Mouse (Mus musculus): ENCODE data around the gene Tbcc. TPM values are rescaled to one million over a fixed set of nuclear protein-coding genes. Genes with fewer than 3 reads are reported as not detected.
A peak's percentile ranks its signal among the peaks of the same experiment; 100 is the strongest.
"Not testable (repeated sequence)": the region's sequence is repeated elsewhere in the genome, so short reads cannot be mapped to it uniquely, and the experiment has no call there.

Gene Tbcc
- 2.2 and 2.3 TPM in 2 replicates for polyA plus RNA-seq (2012)

DNA sequence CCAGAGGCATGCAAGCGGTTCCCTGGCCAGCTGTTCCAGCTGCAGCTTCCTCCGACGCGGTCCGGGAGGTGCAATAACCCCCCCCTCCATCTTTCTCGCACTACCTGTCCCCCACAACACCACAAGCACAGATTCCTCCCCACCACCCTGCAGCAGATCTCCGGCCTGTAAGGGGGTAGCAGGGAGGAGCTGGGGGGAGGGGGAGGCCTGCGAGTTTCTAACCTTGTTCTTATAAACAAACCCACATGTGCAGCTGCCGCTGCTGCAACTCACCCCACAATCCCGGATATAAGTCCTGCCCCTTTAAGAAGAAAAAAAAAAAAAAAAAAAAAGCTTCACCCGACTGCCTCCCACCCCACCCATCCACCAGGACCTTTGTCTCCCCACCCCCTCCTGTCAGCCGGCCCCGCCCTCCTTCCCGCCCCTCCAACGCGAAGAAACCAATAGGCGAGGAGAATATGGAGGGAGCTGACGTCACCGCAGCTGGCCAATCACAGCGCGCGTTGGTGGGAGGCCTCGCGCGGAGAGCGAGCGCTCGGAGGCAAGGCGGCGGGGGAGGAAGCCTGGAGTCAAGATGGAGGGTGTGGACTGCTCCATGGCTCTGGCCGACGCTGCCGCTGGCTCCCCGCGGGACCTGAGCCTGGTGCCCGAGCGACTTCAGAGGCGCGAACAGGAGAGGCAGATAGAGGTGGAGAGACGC is at the start of gene Tbcc:
Gene Tbcc (plus strand): TSS at position 569 of the 700 bp plus-strand sequence.
- Histone ChIP-seq H3K27me3 (ENCODE audit: control insufficient read depth) (no peaks in the 10 kb centered on the region), H3K36me3 (ENCODE audit: control insufficient read depth) (peaks cover 15% of the 10 kb centered on the region), H3K4me3 (replicated peaks) (peak within 1 kb of the TSS; percentile 73), H3K4me1 (ENCODE audit: control insufficient read depth) (peaks cover 69% of the 10 kb centered on the region), H3K9me3 (ENCODE audit: control insufficient read depth, low read length) (no peaks in the 10 kb centered on the region)
- no peak for TF ChIP-seq TAL1 (IDR thresholded peaks at IDR 0.05; ENCODE audit: low read length)
- TF ChIP-seq GATA1 (IDR thresholded peaks at IDR 0.05; ENCODE audit: low read length), result no peak

DNA sequence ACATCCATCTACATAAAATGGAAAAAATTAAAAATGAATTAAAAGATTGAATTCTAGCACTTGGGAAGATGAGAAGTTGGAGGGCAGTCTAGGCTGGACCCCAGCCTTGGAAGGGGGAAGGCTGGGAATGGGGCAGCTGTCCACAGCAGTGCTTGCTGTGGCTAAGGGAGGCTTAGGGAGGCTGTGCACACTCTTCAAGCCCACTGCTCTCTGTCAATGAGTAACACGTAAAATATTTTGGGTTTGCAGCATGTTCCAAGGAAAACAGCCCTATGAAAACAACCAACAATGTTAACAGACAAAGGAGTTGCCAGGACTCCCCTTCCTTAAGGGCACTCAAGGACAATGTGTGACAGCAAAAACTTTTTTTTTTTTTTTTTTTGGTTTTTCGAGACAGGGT is 47.5 kb upstream of the Tbcc start:
- Histone ChIP-seq H3K4me1 (ENCODE audit: control insufficient read depth) (peaks cover 18% of the 10 kb centered on the region), H3K27me3 (ENCODE audit: control insufficient read depth) (no peaks in the 10 kb centered on the region), H3K36me3 (ENCODE audit: control insufficient read depth) (peaks cover 46% of the 10 kb centered on the region), H3K9me3 (ENCODE audit: control insufficient read depth, low read length) (no peaks in the 10 kb centered on the region), H3K4me3 (replicated peaks) (no peak overlapping the region)
- TF ChIP-seq GATA1 (IDR thresholded peaks at IDR 0.05; ENCODE audit: low read length), result no peak
- TF ChIP-seq TAL1 (IDR thresholded peaks at IDR 0.05; ENCODE audit: low read length), result no peak

DNA sequence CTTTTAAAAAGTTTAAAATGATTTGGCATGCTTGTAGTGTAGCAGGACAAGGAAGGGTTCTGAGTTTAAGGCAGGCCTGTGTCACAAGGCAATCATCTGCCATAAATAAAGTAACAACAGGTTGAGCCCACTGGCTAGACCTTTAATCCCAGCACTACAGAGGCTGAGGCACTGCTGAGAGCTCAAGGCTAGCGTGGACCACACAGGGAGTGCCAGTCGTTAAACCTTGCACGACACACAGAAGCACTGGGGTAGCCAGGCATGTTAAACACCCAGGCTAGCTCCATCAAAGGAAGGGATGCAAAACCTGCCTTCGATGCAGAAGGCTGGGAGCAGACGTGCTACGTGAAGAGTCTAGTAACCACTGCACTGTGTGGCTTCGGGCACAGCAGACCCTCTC is 46.8 kb upstream of the Tbcc start:
- H3K27me3 ChIP-seq (ENCODE audit: control insufficient read depth), result no peaks in the 10 kb centered on the region
- no peaks in the 10 kb centered on the region for H3K9me3 ChIP-seq (ENCODE audit: control insufficient read depth, low read length)
- TF ChIP-seq TAL1 (IDR thresholded peaks at IDR 0.05; ENCODE audit: low read length) (no peak), GATA1 (IDR thresholded peaks at IDR 0.05; ENCODE audit: low read length) (no peak)
- H3K36me3 ChIP-seq (ENCODE audit: control insufficient read depth), result peaks cover 41% of the 10 kb centered on the region
- no peak overlapping the region for H3K4me3 ChIP-seq (replicated peaks)
- peaks cover 11% of the 10 kb centered on the region for H3K4me1 ChIP-seq (ENCODE audit: control insufficient read depth)

DNA sequence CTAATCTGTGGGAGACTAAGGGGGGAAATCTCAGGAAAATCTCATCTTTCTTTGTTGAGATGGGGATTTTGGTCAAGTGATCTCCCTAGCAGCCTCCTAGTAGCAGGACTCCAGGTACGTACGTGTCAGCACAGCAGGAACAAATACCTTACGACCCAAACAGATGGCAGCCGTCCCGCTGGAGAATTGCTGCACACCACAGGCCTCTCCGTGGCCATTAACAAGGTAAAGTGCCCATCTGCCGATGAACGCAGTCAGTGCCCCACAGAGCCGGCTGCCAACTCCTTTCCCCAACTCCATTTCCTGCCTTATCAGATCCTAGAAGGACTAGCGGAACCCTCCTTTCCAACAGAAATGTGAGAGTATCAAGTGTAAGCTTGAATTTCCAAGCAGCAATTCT is 45.7 kb upstream of the Tbcc start:
- Histone ChIP-seq H3K4me1 (ENCODE audit: control insufficient read depth) (peaks cover 9% of the 10 kb centered on the region), H3K36me3 (ENCODE audit: control insufficient read depth) (peaks cover 41% of the 10 kb centered on the region), H3K9me3 (ENCODE audit: control insufficient read depth, low read length) (no peaks in the 10 kb centered on the region), H3K27me3 (ENCODE audit: control insufficient read depth) (no peaks in the 10 kb centered on the region), H3K4me3 (replicated peaks) (no peak overlapping the region)
- TF ChIP-seq GATA1 (IDR thresholded peaks at IDR 0.05; ENCODE audit: low read length) (no peak), TAL1 (IDR thresholded peaks at IDR 0.05; ENCODE audit: low read length) (no peak)

DNA sequence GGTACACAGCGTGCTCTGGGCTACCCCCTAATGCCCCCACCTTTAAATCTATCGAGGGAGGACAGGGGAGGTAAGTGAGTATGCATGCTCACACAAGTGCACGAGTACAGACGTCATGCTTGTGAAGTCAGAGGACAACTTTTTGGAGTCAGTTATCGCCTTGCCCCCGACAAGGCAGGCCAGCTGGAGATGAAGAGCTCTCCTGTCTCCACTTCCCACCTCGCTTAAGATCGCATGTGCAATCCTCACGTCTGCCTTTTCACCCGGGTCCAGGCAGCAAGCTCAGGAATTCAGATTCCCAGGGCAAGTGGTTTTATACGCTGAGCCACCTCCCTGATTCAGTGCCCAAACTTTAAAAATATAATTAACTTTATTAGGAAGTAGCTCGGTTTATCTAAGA is 45.2 kb upstream of the Tbcc start:
- Histone ChIP-seq H3K27me3 (ENCODE audit: control insufficient read depth) (no peaks in the 10 kb centered on the region), H3K4me3 (replicated peaks) (no peak overlapping the region), H3K4me1 (ENCODE audit: control insufficient read depth) (peaks cover 9% of the 10 kb centered on the region), H3K9me3 (ENCODE audit: control insufficient read depth, low read length) (no peaks in the 10 kb centered on the region), H3K36me3 (ENCODE audit: control insufficient read depth) (peaks cover 36% of the 10 kb centered on the region)
- TF ChIP-seq GATA1 (IDR thresholded peaks at IDR 0.05; ENCODE audit: low read length), result no peak
- no peak for TF ChIP-seq TAL1 (IDR thresholded peaks at IDR 0.05; ENCODE audit: low read length)

DNA sequence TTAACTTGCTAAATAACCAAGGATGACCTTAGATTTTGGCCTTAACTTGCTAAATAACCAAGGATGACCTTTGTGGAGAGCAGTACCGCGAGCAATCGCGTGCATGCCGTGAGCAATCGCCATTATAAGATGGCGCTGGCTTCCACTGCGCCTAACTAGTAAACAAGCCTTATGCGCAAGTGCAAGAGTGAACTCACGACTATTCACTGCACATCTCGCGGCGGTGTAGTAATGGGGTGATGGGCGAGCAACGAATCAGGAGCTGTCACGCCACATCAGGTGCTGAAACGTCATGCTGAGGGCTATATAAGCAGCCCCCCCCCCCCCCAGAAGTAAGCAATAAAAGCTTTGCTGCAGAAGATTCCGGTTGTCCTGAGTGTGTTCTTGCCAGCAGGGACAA is 43.9 kb upstream of the Tbcc start:
- peaks cover 30% of the 10 kb centered on the region for H3K36me3 ChIP-seq (ENCODE audit: control insufficient read depth)
- H3K4me1 ChIP-seq (ENCODE audit: control insufficient read depth), result peaks cover 14% of the 10 kb centered on the region
- H3K27me3 ChIP-seq (ENCODE audit: control insufficient read depth); H3K9me3 ChIP-seq (ENCODE audit: control insufficient read depth, low read length); H3K4me3 ChIP-seq (replicated peaks): not testable (repeated sequence)

DNA sequence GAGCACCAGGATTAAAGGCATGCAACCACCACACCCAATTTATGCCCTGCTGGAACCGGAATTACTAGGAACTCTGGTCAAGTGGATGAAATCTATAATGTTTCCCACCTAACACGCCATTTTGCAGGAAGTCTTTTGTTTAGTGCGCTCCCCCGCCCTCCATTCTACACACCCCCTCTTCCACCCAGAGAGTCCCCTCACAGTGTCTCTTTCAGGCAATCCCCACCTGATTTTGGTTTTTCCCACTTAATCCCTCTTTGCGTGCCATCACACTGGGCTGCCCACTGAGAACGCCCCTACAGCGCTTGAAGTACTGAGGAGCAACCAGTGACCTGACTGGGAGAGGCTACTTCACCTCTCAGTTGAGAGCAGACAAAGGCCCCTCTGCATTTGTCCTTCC is 43.3 kb upstream of the Tbcc start:
- no peaks in the 10 kb centered on the region for H3K27me3 ChIP-seq (ENCODE audit: control insufficient read depth)
- H3K4me3 ChIP-seq (replicated peaks), result no peak overlapping the region
- peaks cover 29% of the 10 kb centered on the region for H3K36me3 ChIP-seq (ENCODE audit: control insufficient read depth)
- no peaks in the 10 kb centered on the region for H3K9me3 ChIP-seq (ENCODE audit: control insufficient read depth, low read length)
- H3K4me1 ChIP-seq (ENCODE audit: control insufficient read depth), result peaks cover 16% of the 10 kb centered on the region
- TF ChIP-seq TAL1 (IDR thresholded peaks at IDR 0.05; ENCODE audit: low read length) (no peak), GATA1 (IDR thresholded peaks at IDR 0.05; ENCODE audit: low read length) (no peak)

DNA sequence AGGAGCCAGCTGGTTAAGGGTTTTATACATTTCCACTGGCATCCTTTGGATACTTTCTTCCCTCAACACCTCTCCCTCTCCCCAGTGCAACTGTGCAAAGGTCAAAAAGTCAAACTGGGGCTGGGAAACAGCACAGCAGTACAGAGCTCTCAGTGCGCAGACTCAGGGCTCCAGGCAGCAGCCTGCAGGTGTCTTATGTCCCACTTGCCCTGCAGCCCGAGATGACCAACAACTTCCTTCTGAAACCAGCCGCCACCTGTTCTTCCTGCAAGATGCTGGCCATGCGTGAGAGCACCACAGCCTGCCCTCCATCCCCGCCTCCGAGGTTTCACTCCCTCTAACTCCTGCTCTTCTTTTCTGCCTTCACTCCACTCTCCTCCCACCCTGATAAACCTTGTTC is 37.8 kb upstream of the Tbcc start:
- H3K27me3 ChIP-seq (ENCODE audit: control insufficient read depth), result no peaks in the 10 kb centered on the region

DNA sequence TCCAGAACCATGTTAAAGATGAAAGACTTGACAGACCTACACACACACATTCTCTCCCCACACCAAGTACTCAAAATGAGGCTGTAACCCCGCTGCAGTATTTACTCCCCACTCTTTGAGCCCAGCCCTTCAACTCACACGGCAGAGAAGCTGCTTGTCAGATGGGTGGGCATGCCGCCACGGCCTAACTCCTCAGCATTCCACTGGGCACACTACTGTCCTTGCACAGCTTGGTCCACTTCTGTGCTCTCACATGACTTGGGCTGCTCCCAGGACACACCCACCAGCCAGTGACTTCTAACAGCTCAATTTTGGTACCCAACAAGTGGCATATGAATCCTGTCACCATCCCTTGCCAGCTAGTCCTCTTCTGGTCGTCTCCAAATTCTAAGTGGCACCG is 37.2 kb upstream of the Tbcc start:
- H3K9me3 ChIP-seq (ENCODE audit: control insufficient read depth, low read length), result no peaks in the 10 kb centered on the region
- H3K4me3 ChIP-seq (replicated peaks), result no peak overlapping the region
- peaks cover 47% of the 10 kb centered on the region for H3K4me1 ChIP-seq (ENCODE audit: control insufficient read depth)
- no peak for TF ChIP-seq GATA1 (IDR thresholded peaks at IDR 0.05; ENCODE audit: low read length)
- no peak for TF ChIP-seq TAL1 (IDR thresholded peaks at IDR 0.05; ENCODE audit: low read length)
- peaks cover 25% of the 10 kb centered on the region for H3K36me3 ChIP-seq (ENCODE audit: control insufficient read depth)
- H3K27me3 ChIP-seq (ENCODE audit: control insufficient read depth), result no peaks in the 10 kb centered on the region

More for the DNA sequence above, 37.8 kb upstream of the Tbcc start:
- Histone ChIP-seq H3K36me3 (ENCODE audit: control insufficient read depth) (peaks cover 25% of the 10 kb centered on the region), H3K4me3 (replicated peaks) (no peak overlapping the region), H3K4me1 (ENCODE audit: control insufficient read depth) (peaks cover 47% of the 10 kb centered on the region), H3K9me3 (ENCODE audit: control insufficient read depth, low read length) (no peaks in the 10 kb centered on the region)
- no peak for TF ChIP-seq GATA1 (IDR thresholded peaks at IDR 0.05; ENCODE audit: low read length)

DNA sequence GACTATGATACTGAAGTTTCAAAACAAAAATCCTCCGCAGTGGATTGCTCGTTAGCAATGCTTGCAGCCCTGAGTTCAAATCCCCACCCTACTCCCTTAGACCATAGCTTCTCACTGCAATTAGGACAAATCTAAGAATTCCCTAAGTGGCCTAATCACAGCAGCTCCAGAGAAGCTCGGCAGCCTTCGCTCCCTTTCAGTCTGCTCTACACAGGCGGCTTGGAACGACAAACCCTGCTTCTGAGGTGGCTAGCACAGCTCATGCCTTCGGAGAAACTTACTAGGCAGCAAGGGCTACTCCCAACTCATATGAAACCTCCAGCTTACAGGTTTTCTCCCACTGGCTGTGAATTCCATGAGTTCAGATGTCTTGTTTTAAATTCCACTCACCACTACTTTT is 36.4 kb upstream of the Tbcc start:
- Histone ChIP-seq H3K4me3 (replicated peaks) (no peak overlapping the region), H3K27me3 (ENCODE audit: control insufficient read depth) (no peaks in the 10 kb centered on the region), H3K4me1 (ENCODE audit: control insufficient read depth) (peaks cover 51% of the 10 kb centered on the region), H3K9me3 (ENCODE audit: control insufficient read depth, low read length) (no peaks in the 10 kb centered on the region), H3K36me3 (ENCODE audit: control insufficient read depth) (peaks cover 25% of the 10 kb centered on the region)
- no peak for TF ChIP-seq GATA1 (IDR thresholded peaks at IDR 0.05; ENCODE audit: low read length)
- no peak for TF ChIP-seq TAL1 (IDR thresholded peaks at IDR 0.05; ENCODE audit: low read length)
